Mouse (Mus musculus) left cerebral cortex, adult 11 months (tissue): ENCODE data around the gene Sgta.

Experiments used
- DNase-seq: peaks from one replicate; pipeline ENCODE4 v3.0.0; 2022; ENCODE audit warnings: low spot score

Sgta gene

DNA sequence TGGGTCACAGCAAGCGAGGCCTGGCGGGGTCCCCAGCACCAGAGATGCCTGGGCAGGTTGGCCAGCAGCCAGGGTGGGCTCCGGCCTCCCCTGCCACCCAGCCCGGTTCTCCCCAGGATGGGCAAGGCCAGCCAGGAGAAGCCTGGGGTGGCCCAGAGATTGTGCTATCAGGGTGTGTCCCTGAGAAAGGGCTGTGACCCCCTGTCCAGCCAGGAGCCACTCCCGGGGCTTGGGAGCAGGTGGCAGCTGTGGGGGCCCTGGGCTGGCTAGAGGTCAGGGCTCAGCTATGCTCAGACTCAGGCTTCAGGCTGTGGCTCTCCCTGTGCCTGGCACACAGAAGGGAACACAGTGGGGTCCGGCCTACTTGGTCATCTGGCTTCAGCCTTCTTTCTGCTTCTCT is 40.3 kb downstream of the Sgta start:
- no peak for DNase-seq

GRCm38 (mm10) chr10:81018326-81018725 is 41.7 kb downstream of the Sgta start:
- no peak for DNase-seq

GRCm38 (mm10) chr10:81016645-81017044 is 43.3 kb downstream of the Sgta start:
- DNase-seq: no peak

DNA sequence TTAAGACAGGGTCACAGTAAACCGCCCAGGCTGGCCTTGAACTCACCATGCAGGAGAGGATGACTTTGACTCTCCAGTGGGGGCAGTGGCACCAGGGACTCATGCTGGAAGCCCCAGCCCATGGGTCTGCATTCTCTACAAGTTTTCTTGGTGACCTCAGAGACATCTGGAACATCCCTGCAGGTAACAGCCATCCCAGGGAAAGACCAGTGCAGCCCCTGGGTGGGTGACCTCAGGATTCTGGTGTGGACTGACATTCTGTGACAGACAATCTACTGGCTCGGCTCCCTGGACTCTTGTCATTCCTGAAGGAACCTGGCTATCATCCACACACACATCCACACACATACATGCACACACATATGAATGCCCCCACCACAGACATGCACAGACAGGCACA is 44.3 kb downstream of the Sgta start:
- no peak for DNase-seq

DNA sequence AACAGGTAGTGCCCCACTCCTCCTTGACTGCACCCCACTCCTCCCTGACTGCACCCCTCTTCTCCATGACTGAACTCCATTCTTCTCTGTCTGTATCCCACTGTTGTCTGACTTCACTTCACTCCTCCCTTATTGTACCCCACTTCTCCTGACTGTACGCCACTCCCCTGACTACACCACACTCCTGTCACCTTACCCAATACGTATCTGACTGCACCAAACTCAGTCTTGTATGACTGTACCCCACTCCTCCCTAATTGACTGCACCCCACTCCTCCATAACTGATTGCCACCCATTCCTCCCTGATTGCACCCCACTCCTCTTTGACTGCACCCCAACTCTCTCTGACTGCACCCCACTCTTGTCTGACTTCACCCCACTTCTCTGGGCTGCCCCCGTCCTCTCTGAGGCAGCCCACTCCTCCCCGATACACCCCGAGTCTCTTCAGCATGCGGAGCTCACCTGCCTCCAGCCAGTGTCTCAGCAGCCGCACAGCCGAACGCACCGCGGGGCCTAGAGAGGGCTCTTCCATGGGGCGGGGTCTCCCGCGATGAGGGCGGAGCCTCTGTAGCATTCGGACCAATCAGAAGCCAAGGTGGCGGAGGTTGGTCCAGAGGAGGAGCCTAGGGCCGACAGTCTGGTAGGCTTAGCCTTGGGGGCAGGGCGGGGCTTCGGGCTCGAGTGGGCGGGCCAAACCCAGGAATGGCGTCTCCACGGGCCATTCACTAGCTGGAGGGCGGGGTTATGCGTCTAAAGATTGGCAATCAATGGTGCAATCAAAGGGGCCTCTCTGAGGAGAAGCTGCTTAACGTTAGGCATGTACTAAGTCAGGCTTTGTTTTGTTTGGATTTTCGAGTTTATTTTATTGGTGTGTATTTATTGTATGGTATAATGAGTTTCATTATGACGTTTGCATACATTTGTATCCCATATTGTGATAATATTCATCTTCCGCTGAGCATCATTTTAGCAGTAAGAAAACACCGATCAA is 45.3 kb downstream of the Sgta start, which contains the start of gene Gng7:
TSS of gene Gng7 (minus strand) at position 553 of the 992 bp plus-strand sequence.
- DNase-seq: peak; percentile 98

DNA sequence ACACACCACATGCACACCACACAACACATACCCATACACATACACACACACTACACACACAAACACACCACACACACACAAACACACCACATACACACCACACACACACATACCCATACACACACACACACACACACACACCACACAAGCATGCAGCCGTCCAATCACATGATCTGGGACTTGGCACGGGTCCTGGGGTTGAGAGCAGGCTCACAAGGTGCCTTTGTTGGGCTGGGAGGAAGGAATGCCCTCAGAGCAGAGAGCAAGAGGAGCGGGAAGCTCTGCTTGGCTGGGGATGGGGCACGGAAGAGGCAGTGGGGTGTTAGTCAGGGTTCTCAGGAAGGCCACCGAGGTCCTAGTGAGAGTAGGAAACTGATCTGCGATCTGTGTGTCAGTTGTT is 49.1 kb downstream of the Sgta start:
- DNase-seq: no peak

GRCm38 (mm10) chr10:81007240-81007639 is 52.7 kb downstream of the Sgta start:
- DNase-seq: no peak

GRCm38 (mm10) chr10:81006005-81006677 is 53.8 kb downstream of the Sgta start:
- DNase-seq: no peak

- DNase-seq: peak; percentile 73
Observed at GRCm38 (mm10) chr10:81001161-81001560, 58.8 kb downstream of the Sgta start.

- no peak for DNase-seq
Observed at GRCm38 (mm10) chr10:81000197-81001062, 59.6 kb downstream of the Sgta start.

GRCm38 (mm10) chr10:80999362-81000196 is 60.4 kb downstream of the Sgta start:
- DNase-seq: peak; percentile 86

DNA sequence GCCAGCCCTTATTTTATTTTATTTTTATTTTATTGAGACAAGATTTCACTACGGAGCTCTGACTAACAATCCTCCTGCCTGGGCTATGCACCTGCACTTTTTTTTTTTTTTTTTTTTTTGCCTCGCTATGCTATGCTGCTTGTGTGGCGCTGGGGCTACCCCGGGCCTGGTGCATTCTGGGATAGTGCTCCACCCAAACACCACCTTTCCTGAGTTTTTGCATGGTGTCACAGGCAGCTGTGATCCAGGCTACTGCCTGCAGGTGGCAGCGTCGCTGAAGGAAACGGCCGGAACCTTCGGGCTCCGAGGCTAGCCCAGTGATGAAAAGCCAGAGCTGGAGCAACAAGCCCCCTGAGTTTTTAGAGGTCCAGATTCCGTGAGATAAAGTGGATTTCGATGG is 61.2 kb downstream of the Sgta start:
- no peak for DNase-seq

- no peak for DNase-seq
Observed at GRCm38 (mm10) chr10:80998021-80998420, 62.0 kb downstream of the Sgta start.

- DNase-seq: no peak
Observed at GRCm38 (mm10) chr10:80997332-80997731, 62.6 kb downstream of the Sgta start.

DNA sequence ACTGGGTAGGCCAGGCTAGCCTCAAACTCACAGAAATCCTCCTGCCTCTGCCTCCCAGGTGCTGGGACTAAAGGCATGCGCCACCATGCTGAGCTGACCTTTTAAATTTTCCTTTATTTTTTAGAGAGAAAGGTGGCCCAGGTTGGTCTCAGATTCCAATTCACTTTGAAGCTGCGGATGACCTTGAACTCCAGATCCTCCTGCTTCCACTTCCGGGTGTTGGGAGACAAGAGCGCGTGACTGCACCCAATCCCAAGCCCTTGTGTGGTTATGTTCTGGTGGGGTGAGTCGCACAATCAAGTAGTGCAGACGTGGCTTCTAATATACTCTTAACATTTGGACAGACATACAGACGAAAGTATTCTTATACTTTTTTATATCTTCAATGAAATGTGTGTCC is 63.5 kb downstream of the Sgta start:
- no peak for DNase-seq

DNA sequence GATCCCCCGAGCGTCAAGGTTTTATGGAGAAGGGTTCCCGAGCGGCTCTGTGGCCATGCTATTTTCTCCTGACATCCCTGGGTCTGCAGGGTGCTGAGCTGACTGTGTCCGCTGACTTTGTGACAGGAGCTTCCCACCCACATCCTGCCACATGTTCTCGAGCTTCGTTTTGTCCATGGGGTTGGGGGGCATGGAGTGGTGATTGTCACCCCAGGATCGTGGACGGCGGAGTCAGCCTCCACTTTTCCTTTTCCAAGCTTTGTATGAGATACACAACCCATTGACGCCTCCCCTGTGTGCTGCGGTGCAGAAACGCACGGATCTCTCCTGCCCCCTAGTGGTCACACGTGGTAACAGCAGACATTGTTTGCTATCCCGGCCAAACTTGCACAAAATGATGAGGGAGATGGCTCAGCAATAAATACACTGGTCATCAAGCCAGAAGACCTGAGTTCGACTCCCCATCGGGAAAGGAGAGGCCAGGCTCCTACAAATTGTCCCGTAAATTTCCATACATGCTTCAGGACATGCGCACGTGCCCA is 64.8 kb downstream of the Sgta start:
- DNase-seq: peak; percentile 79

- no peak for DNase-seq
Observed at GRCm38 (mm10) chr10:80994621-80995020, 65.4 kb downstream of the Sgta start.
